Mouse (Mus musculus) A20 (cell line): ENCODE results near the gene Itpr1.
A peak's percentile ranks its signal among the peaks of the same experiment; 100 is the strongest.

Experiments used
- DNase-seq: peaks from one replicate; pipeline ENCODE4 v3.0.0-alpha.2; 2011; ENCODE audit warnings: low read depth, low spot score

The Itpr1 gene

DNA sequence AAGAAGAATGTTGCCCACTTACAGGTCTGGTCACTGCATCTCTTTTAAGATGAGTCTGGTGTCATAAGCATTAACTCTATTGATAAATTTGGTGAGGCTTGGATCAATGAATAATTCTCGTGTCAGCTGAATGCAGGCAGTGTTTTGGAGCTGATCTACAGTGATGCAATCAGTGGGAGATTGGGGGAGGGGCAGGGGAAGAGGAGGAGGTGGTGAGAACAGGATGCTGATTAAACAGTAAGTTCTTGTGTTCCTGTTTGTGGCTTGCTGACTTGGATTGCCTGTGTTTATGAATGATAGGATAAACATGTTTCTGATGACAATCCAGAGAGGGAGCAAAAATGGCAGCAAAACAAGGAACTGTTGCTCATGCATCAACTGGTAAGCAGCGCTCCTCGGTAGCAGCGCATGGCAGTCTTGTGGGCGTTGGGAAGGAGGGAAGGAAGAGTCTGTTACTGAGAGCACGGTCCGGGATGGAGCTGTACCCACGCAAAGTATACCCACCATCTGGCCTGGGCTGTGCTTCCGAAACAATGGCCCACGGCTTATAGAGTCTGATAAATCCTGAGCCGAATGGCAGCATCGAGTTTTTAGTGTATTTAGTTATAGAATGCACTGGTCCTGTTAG is 64.1 kb downstream of the Itpr1 start:
- DNase-seq: no peak

DNA sequence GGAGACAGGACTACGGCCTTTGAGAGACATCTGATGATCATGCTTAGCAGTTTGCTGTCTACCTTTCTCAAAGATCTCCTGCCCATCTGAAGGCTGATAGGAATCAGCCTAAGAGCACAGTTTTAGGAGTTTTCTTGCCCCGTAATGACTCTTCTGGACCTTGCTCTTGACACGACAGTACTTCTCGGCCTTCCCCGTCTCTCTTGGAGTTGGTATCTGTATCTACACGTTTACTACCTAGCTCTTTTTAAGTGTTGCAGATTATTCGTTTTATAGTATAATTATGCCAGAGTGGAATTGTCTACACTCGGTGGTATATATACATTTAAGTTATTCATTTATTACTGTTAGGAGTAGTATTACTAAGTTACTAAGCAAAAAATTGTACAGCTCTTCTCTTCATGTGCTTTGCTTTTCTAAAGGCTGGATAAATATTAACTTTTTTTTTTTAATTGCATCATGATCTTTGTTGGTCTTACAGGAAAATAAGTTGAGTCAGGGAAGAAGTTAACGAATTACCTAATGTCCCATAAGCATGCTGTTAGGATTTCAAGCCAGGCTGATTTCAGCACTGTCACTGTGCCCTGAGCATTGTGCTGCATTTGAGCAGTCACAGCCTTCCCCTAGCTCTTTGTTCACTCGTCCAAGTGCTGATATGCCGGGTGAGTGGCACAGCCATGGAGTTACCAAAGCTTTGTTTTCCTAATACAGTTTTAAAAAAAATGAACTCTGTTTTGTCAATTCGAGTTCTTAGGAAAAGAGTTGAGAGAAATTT is 64.9 kb downstream of the Itpr1 start:
- DNase-seq: no peak

DNA sequence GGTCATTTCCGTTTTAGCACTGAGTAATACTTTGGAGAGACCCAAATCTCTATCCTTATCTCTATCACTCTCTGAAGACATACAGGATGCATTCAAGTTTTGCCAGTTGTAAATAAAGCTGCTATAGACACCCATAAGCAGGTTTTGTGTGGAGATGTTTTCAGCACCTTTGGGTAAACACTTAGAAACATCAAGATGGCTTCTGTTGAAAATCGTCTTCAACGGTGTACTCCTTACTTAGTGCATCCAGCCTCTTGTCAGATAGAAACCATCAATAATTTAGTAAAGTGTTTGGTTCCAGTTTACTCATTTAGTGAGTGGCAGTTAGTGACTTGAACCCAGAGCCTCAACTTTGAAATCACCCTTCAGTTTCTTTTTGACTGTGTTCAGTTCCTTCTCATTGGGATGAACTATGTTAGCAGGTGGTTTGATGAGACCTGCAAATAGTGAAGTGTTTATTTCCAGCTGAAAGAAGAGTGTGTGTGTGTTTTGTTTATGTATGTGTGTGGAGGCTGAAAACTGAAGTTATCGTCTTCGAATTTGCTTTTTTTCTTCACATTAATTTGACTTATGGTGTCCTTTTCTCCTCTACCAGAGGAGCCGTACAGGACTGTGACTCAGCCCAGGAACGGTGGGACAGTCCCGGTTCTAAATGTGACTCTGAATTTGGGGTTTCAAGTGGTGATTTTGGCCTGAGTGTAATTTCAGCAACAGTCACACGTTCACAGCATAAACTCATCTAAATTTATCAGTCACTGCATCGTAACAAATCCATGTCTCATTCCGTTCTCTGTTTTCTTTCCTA is 66.1 kb downstream of the Itpr1 start:
- peak; percentile 88 for DNase-seq

DNA sequence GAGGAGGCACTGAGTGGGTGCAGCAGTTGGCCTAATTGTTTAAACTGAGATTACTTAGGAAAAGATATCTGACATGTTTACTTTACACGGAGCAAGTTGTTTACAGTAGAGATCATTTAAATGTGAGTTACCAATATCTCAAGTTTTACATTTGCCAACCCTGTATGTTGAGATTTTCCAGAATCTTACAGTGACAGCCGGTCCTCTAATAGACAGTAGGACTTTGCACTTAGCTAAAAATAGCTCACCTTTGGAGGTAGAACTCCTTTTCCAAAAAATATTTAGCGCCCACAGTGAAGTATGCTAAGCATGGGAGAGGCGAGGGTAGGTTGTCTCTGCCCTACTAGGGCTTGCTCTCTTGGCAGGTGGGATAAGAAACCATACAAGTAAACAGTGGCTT is 69.2 kb downstream of the Itpr1 start:
- DNase-seq: no peak

DNA sequence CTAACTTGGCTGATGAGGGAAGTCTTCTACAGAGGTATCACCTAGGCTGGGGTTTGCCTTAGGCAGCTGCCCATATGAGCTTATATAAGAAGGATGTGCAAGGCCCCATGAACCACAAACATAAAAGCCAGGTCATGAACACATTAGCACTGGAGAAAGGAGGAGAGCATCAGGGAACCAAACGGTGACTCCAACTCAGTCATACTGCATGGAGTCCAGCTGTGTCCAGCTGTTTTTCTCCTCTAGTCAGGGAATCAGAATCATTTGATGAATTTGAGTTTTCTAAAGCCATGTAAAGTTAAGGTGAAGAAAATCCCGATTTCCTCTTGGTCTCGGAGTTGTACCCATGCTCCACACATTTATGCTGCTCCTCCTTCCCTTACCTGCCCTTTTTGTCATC is 69.7 kb downstream of the Itpr1 start:
- no peak for DNase-seq

DNA sequence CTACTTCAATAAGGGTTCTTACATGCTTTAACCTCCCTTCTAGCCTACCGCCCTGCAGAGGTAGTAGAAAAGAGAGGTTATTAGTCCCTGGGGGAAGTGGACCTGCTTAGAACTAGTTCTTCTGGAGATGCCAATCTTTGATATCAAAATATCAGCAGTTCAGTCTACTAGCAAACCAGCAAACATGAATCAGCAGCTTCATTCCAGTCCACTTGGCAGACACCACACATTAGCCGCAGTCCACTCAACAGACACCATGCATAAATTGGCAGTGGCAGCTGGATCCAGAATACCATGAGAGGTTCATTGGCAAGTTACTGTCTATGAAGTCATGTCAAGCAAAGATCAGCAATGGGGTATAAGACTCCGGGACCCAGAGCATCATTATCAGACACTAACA is 71.8 kb downstream of the Itpr1 start:
- no peak for DNase-seq

DNA sequence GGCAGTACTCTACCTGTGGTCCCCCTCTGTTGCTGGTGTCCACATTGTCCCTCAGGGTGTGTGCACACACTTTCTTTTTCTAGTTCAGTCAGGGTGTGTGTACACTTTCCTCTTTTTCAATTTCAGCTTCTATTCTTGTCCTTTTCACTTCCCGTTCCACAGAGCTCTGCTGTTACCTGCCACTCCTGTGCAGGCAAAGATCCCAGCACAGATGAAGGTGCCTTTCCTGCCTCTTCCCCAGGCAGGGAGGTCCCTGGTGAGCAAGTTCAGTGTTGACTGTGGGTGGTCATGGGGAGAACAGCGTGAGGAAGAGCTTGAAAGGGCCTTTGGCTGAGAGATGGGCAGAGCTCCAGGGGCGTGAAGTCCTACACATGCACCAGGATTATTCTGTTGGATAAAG is 76.1 kb downstream of the Itpr1 start:
- peak; percentile 80 for DNase-seq

DNA sequence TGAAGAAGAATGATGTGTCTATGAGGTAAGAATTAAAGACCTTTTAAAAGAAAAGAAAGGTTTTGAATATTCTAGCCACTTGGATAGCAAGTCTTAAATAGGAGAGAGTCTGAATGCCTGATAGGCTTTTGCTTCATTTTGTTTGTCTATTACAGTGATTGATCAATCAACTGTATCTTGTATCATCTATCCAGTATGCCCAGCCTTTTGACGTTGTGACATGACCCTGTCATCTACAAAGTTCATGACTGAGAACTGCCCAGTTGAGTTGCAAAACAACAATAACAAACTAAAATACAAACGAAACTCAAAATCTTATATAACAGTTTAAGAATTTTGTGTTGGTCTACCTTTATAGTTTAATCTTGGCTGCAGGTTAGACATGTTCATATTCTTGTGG is 78.1 kb downstream of the Itpr1 start:
- DNase-seq: no peak

DNA sequence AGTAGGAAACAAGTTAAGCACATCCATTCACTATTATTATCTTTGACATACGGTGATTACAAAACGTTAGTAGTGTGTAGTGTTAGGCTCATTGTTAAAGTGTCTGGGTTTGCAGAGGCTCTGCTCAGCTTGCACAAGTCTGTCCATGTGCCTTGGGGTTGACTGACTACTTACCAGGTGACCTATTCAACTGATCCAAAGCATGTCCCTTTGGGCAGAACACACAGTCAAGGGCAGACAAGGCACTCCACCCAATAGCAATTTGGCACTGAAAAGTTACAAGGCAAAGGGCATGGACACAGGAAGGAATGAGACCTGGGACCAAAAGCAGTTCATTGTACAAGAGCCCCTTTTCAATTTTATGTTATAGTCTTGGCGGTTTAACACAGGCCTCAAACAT is 78.7 kb downstream of the Itpr1 start:
- DNase-seq: no peak

DNA sequence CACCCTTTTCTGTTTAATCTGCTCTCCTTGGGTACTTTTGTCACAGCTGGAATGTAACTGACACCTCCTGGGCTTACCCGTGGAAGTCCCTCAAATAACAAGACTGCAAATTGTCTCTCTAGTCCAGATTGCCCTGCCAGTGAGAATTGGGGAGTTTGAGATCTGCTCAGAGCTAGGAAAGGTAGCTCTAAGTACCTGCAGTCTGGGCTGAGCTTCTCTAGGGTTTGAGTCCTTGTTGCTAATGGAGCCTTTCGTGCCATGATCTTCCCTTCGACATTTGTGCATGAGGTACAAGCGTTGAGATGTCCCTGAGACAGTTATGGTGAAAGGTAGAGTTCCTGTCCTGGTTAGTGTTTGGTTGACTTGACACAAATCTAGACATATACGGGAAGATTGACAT is 89.0 kb downstream of the Itpr1 start:
- no peak for DNase-seq

DNA sequence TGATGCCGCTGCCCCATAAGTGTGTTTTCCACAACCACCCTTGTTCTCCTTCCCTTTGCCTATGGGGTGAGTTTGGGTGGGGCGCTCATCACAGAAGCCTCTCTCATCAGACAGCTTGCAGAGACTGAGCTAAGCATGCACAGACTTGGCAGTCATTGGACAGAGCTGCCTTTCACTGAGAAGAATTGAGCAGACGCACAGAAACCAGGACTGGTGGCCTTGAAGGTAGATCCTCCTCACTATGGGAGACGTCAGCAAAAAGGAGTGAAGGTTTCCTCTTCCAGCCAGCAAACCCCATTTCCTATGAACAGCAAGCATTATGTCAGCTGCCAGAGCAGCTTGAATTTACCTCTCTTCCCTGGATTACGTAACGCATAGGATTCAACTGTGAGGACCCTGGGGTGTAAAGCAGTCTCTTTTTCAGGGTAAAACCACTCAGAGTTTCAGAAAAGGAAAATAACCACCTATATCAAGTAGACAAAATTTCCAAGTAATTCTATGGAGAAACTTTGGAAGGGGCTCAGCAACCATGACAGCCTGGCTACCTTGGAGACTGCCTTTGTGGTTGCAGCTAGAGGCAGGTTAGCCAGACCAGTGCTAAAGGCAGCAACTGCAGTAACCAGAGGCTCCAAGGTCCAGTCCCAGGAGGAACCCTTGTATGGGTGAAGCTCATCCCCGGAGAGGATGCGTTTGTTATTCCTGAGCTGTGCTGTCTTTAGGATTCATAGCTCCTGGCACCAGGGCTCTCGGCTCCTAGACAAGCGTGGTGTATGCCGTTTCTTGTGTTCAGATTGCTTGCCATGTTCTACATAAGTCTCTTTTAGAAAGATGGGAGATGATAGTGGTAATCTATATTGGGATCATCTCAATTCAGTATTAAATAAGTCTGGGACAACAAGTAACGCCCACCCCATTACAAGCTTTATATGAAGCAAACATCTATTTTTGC is 91.0 kb downstream of the Itpr1 start:
- no peak for DNase-seq

DNA sequence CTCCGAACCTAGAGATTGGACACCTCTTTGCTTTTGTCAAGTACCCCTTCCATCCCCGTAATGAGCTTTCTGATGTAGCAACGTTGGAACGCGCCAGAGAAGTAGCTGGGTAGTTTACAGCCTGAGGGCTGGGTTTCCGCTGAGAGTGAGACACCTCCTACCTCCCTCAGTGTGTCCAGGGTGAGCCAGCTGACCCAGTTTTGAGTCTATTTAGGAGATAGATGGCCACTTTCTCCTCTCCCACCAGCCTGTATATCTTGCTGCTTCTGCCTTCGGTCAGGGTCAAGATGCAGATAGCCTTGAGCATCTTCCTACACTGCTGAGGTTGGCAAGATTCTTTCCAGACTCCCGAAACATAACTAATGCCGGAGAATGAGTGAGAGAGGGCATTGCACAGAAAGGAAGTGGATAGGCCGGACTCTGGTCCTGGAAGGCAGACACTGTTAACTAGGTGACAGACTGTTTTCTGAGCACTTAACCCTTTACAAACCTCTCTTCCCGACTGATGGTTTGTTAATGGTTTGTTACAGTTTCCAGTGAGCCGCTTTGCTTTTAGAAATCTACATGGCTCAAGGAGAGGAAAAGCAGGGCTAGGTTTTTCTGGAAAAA is 92.4 kb downstream of the Itpr1 start:
- DNase-seq: no peak

DNA sequence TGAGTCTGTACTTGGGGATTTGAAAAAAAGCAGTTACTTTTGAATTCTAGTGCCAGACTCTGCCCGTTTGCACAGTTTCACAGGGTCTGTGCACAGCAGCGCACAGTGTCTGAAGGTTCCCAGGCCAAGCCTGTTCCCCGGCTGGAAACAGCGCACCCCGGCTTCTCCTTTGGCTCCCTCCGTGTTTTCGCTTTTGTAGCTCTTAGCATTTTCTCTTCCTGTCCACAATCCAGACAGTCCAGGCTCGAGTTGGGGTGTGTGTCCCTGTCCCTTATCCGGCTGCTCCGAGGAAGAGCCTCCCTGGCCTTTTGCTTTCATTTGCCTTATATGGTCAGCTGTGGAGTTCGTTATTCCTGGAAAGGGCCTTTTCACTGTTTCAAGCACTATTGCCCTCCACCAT is 93.3 kb downstream of the Itpr1 start:
- no peak for DNase-seq

DNA sequence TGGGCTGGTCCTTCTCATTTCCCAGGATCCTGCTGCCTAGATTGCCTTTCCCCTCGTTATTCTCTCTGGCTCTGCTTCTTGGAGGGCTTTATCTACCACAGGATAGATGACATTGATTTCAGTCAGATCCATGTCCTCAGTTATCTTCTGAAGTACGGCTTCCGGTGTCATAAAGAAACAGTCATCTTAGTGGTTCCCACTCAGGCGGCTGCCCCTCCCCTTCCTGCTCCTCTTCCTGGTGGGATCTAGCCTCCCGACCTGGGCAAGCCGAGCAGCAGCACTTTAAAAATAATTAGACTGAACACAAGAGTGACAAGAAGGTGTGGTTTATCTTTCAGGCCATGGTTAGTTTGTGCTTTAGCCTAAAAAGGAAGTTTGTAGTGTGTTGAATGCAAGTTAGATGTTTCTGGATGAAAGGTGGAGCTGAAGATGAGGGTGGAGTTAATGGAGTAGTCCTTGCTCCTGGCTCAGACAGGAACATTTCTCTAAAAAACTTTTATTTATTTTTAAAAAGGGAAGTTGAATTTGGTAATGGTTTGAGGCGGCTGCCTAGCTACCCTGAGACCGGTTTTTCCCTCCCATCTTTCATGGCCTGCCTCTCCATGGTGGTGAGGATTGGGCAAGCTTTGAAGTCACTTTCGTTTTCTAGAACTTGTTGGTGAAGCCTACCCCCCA is 94.2 kb downstream of the Itpr1 start:
- DNase-seq: peak; percentile 60

DNA sequence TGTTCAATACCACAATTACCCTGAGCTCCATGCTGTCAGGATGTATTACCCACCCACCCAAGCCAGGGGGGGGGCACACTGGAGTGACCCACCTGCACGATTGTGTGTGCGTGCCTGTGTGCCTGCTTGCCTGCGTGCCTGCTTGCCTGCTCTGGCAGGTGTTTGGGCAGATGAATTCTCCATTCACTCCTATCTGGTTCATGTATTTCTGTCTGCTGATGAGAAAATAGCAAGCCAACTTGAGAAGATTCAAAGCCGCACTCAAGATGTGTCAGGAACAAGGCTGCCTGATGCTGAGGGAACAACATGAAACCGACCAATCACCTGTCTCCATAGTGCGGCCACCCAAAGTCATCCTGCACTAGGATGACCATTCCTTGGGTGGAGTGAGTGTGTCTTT is 94.9 kb downstream of the Itpr1 start:
- DNase-seq: peak; percentile 52

DNA sequence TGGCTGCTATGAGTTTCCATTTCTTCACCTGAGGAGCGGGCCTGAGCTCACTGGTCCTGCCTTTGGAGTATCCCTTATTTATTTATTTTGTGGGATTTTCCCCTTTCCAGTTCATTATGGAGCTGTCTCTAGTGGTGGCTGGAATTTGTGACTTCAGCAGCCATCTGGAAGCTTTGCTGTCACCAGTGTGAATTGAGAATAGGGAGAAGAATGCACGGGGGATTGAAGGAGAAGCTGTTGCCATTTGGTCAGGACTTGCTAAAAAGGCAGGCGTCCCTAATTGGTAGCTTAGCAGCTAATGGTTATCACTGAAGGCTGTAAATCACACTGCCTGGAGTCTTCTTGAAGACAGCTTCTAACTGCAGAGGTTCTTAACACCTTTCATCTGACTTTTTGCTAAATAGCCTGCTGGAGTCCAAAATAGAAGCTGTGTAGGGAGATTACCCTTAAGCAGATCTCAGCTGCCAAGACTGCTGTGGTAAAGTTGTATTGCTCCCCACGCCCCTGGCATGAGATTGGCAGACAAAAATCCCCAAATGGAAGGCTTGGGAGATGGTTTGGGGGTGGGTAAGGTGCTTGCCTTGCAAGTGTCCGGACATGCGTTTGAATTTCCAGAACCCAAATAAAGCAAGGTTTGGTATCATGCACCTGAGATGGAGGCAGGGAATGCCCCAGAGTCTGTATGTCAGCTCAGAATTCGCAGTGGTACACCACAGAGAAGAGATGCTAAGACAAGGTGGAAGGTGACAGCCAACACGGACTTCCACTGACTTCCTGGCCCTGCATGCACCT is 96.7 kb downstream of the Itpr1 start:
- no peak for DNase-seq

DNA sequence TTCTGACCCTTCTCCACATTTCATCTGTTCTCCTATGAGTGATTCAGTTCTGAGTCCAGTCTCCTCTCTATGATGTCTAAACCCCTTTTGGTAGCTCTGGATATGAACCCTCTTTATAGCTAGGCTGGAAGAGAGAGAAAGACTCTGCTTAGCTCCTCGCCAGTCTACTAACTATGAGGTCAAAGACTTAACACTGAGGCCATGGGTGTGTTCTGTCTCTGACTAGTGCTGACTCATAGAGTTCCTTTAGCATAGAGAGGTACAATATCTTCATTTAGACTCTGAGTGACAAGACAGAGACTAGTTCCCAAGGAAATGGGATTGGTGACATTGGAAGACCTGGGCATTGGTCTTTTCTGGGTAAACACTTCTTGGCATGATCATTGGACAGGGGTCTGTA is 100.2 kb downstream of the Itpr1 start:
- no peak for DNase-seq

DNA sequence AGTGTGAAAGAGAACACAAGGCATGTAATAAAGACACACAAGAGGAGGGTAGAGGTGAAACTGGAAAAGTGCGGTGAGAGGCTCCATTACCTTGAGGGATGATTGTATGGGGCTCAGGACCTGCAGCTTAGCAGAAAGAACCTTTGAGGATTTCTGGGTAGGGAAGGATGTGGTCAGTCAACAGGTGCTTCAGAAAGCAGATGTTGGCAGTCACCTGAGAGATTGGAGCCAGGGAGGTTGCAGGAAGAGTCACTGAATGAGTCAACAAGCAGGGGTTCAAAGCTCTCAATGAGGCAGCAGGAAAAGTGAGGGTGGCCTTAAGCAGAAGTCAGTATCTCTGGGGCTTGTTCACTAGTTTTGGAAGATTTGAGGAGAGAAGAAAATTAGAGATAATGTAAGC is 101.1 kb downstream of the Itpr1 start:
- peak; percentile 9 for DNase-seq

DNA sequence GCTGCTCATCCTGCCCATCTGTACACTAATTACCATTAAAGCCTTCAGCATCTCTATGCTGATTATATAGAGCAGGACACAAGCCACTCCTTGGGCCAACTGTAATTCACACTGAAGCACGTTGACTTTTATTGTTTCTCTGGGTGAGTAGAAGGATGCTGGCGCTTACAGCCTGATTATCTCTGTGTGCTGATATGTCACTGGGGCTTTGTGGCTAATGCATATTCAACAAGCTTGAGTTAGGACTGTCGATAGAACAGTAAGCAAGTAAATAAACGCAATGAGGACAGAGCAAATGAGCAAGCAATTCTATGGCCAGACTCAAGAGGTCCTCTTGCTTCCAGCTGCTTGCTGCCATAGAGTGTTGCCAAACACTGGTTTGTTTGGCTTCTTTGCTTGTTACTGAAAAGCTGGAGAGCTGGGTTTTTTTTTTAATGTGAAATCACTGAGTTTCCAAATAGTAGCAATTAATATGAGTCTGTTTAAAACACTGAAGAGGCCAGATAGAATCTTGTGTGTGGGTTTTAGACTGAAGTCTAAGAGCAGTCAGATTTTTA is 103.5 kb downstream of the Itpr1 start:
- DNase-seq: no peak
